Mouse (Mus musculus) fibroblast of lung, adult 2 months (primary cell): ENCODE data around the gene Stag1.

ENCODE experiments used
- DNase-seq: peaks from one replicate; pipeline ENCODE4 v3.0.0-alpha.2; 2011; ENCODE audit warnings: low read depth

Stag1 gene

DNA sequence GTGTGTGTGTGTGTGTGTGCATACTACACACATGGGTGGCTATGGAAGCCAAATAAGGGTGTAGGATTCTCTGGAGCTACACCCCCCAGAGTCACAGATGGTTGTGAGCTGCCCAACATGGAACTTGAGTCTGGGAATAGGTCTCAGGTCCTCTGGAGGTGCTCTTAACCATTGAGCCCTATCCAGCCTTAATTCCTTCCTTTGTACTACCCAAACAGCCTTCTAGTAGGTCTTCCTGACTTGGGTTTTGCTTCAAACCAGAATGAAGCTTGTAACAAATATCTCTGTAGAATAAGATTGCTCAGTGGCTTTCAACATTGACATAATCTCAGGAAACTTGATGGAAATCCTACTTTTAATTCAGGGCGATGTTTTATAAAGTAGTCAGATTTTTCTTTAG lies 7.9 kb downstream of the Stag1 start:
- DNase-seq = no peak

DNA sequence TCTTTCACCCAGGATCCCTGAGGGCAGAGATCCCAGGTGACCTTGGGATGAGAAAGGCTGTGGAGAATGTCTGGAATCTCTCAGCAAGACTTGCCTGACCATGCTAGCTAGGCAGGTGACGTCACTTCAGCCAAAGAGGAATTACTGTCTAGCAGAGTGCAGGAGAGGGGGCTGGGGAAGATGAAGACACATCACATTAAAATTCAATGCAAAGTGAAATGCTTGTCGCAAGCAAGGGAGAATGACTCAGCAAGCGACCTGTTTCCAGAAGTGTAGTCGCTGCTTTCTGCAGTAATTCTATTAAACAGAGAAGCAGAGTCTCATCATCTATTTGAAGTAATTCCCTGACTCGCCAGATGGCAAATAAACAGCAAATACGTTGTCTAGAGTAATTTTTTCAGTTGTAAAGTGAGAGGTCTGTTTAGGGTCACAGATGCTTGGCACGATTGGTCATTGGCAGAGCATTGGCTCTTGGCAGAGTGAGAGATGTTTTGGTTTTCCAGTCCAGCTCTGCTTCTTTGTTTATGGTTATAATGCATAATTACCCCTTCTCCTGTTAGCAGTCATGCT lies 8.5 kb downstream of the Stag1 start:
- DNase-seq = peak; percentile 63

DNA sequence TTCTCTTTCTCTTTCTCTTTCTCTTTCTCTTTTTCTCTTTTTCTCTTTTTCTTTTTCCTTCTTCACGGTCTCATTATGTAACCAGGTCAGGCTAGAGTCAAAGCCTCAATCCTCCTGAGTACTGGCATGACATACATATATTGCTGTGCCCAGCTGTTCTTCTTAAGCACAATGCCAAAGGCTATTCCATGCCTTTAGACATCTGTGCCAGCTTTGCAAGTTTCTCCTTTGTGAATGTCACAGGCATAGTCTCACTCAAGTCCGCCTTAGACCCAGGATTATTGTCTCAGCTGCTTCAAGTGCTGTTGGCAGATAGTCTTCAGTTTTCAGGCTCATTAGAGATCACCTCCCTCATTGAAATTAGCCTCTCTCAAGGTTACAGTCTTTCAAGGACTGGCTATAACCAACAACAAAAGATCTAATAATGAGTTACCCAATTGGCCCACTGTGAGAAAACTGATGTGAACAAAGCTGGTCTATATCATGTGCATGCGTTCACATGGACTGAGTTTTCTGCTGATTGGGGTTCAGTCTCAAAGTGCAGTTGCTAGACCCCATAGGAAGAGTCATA lies 16.0 kb downstream of the Stag1 start:
- DNase-seq = no peak

DNA sequence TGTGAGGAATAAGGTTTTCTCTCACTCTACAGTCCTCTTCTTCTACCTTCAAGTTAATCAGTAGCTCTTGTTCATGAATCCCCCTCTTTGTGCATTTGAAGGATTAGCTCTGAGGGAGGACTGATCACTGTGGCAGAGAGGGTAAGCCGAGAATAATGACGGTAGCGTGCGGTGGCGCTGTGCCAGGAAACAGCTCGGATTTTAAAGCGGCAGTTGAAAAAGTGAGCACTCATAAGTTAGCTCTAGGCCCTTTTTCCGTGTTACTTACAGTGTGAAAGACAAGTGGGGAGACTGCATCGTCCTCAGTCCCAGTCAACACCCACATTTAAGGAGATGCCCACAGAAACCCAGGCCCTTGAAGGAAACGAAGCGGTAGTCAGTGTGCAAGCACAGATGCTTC lies 19.3 kb downstream of the Stag1 start:
- DNase-seq = no peak

DNA sequence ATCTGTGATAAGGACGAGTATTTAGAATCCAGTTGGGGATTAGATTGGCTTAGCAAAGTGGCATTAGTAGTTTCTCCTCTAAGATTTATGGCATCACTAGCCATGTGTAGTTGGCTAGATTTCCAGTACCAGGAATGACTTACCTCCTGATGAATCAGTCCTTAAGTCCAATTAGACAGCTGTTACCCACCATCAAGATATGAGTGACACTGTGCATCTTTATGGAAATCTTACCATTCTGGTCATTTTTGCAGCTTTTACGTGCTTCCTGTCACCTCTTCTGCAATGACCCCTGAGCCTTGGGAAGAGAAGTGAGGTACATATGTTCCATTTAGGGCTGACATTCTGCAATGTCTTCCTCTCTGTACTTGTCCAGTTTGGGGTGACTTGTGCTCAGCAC lies 28.7 kb downstream of the Stag1 start:
- no peak for DNase-seq

DNA sequence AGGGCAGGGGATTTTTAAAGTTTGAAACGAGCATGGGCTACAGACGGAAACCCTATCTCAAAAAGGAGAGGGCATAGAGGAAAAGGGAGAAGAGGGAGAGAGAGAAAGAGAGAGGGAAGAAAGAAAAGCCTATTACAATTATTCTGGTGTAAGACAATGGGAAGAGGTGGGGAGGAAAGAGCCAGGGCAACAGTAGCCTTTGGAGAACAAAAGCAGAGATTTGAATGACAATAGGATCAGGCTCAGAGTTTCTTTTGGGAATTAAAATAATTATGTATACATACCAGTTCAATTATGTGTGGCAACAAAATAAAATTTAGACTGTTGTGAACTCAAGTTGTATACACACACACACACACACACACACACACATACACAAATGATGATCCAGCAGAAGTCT lies 43.2 kb downstream of the Stag1 start:
- no peak for DNase-seq

DNA sequence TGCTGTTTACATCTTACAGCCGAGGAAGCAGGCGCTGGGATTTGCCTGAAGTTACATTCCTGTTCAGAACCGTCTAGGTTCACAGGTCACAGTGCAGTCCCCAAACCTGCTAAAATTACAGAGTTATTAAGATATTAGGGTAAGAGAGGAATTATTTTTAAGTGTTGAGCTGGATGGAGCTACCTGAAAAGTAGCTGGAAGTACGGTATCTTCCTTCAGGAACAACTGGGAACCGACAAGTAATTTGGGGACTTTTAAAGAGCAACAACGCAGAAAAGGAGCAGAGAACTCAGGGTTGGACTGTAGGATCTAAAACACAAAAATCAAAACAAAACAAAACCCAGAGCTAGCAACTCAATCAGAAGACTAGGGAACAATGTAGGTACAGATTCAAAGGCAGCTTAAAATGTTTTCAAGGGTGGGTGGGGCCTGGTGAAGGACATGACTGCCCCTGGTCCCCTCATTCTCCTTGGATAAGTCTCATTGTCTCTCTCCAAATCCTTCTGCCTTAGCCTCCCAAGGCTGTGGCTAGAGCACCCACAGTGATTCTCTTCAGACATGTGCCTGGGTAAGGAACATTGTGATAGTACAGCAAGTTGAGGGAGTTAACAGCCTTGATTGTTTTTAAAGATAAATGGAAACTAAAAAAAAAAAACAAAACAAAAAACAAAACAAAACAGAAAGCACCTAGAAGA lies 43.9 kb downstream of the Stag1 start:
- no peak for DNase-seq

DNA sequence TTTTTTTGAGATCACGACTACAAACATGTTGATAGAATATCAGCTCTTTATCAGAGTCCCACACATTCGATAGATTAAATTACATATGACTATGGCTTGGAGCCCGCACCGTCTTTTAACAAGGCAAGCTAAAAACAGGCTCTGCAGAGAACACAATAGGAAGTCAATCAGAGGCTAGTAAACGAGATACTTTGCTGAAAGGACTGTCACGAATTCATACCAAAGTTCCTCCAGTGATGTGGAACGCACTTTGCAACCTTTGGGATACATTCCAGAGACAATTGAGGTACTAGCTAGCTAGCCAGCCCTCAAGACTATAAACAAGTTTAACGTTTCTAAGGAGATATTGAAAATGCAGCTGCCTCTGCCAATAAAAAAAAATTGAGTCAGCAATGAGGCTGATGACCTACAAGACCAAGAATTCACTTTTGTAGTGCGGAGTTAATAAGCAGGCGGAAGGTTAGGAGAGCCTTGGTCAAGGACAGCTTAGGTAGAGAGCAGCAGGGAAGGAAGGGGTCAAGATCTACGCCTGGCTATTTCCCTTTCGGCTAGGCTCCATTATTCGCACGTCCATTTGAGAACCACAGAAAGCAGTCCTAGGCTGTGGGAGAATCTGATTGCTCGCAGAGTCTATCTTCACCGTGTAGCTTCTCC lies 44.7 kb downstream of the Stag1 start:
- DNase-seq = no peak

DNA sequence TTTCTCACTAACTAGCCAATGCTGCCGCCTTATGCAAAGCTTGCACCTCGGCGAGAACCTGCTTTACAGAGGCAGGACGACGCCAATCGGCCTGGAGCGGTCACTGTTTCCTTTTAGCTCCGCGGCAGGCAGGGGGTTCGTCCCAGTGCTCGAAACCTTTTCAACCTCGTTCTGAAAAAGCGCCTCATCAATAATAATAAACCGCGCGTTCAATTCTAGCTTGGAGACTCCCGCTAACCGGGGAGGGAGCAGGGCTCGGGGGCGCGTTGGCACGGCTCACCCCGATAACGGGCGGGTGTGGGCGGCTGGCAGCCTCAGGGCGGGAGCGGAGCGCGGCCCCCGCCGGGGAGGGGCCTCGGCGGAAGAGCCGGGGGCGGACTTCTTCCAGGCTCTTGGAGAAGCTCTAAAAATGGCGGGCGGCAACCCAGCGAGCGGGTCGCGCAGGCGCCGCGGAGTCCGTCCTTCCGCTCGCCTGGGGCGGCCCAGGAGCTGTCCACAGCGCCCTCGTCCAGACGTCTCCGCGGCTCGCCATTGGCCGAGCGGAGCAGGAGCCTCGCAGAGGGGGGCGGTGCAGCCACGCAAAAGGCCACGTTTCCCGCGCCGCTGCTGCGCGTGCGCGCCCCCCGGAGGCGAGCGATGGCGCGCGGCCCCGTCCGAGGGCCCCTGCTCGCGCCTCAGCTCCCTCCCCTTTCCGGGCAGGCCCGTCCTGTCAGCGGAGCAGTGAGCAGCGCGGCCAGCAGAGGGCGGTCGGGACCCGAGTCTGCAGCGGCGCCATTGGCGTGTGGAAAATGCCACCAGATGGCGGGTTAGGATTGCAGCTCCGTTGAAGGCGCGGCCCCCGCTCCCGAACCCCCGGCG lies 45.5 kb downstream of the Stag1 start:
- peak; percentile 96 for DNase-seq

DNA sequence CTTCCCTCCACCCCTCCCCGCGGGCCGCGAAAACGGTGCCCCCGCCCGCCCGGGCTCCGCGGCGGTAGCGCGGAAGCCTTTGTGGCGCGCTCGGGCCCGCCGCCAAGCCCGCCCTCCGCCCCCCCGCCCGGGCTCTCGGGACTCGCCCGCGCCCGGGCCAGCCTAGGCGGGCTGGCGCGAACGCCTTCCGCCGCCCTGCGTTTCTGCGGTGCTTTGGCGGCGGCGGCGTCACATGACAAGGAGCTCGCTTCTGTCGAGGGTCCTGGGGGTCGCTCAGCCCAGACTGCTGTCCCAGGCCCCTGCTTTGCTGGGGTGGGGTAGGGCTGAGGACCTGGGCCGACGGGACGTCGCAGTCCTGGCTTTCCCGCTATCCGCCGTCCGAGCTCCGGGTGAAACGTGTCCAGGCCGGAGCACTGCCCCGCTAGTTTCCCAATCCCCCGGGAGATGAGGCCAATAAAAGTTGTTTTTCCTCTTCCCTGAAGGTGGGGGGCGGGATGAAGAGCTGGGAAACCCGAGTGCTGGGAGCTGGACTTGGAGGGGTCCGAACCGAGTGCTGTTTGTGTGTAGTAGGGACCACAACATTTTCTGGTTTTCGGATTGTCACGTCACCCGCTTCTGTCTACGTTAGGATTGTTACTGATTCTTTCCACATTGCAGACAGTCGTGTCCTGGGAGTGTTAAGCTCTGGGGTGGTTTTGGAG lies 46.6 kb downstream of the Stag1 start:
- DNase-seq = peak; percentile 29

DNA sequence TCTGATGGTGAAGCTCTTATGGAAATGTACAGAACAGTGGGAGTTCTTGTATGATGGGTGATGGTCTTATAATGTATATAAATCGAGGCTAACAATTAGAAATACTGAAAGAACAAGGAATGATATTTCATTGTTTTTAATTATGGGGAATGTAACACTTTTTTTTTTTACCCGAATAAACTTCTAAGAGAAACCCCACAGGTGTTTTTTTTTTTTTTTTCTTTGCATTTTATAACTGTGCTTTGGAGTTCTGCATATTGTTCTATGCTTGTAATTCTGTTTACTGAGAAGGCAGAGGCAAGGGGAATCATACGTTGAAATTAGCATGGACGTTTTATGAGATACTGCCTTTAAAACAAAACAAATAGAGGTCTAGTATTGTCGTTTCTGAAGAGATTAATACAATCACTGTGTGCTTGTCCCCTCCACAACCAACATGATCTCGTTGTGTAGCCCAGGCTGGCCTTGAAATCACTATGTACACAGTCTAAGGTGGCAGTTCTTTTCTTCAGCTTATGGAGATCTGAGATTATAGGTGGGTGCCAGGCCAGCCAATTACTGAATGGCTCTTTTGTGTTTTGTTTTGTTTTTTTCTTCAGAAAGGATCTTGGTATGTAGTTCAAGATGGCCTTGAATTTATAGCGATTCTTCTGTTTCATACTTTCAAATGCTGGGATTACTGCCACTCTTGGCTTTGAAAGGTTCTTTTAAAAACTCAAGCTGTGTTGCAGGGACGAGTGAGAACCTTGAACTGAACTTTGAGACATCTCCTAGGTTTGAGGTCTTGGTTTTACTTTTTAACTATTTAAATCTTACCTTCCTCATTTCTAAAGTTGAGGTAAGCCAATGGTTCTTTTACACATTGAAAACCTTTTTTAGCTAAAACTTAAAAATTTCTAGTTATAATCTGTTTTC lies 47.7 kb downstream of the Stag1 start:
- no peak for DNase-seq

DNA sequence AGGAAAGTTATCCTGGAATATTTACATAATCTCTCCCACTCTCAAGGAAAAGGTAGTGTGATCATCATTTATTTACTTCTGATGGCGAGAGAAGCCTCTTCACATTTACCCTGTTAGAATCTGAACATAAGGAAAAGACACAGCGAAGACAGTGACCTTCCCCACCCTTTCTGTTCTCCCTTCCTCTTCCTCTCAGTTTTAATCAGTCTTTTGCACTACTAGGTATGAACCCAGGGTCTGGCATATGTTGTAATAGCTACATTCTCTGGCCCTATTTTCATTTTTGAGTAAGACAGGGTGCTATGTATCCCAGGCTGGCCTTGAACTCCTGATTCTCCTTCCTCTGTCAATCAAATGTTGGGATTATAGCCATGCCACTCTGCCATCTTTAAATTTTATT lies 48.7 kb downstream of the Stag1 start:
- DNase-seq = no peak

DNA sequence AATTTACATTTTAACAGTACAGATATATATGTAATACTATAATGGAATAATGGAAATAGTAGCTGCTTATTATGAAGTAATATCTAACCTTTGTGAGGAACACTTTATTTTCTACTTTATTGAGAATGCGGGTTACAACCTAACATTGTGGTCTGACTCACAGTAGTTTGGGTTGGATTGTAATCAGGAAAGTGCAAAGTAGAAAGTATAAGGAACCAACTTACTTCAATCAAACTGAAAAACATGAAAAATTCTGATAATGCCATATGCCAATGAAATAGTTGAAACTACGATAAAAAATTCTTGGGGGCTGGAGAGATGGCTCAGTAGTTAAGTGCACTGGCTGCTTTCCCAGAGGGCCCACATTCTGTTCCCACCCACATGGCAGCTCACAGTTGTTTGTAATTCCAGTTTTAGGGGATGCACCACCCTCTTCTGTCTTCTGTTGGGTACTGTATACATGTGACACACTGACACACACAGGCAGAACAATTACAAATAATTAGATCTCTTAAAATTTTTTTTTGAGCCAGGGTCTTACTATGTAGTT lies 50.3 kb downstream of the Stag1 start:
- DNase-seq = no peak

DNA sequence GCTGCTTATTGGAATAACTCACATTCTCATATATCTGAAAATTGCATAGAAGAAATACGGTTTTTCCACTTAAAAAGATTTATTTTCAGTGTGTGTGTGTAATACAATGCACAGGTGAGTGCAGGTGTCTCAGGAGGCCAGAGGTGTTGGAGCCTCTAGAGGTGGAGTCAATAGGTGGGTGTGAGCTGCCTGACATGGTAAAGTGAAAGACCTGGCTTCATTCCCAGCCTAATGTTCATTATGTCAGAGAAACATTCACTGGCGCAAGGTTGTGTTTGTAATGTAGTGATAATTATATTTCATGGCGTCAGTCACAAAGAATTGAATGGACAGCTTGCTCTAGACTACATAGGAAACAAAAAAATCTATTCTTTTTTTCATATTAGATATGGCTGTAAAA lies 56.5 kb downstream of the Stag1 start:
- DNase-seq = no peak

DNA sequence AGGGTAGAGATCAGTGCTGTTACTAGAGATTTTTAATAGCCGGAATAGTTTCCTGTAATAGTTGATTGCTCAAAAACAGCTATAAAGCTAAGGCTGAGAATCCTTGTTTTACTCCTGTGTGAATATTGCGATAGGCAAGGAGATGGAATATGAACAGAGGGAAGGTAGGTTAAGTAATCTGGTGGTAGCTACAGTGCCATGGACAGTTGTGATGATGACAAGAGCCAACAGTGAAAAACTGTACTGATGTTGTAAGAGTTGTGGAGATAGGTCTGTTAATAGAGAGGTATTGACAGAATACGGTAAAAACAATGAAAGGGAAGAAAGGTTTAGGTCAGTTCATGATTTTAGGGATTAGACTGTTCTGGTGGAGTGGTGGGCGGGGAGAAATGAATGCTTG lies 58.5 kb downstream of the Stag1 start:
- DNase-seq = no peak

DNA sequence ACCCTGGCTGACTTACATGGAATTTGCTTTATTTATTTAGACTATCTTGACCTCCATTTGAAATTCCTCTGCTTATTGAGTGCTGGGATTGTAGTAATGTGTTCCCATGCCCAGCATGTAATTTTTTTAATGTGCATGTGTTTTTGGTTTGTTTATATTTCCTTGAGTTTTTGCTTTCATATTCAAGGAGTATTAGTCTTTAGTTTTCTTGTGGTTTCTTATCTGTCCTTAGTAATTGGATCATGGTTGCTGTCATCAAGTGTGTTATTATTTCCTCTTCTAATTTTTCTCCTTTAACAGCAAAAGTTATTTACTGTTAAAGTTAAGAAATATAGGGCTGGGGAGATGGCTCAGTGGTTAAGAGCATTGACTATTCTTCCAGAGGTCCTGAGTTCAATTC lies 63.0 kb downstream of the Stag1 start:
- no peak for DNase-seq

DNA sequence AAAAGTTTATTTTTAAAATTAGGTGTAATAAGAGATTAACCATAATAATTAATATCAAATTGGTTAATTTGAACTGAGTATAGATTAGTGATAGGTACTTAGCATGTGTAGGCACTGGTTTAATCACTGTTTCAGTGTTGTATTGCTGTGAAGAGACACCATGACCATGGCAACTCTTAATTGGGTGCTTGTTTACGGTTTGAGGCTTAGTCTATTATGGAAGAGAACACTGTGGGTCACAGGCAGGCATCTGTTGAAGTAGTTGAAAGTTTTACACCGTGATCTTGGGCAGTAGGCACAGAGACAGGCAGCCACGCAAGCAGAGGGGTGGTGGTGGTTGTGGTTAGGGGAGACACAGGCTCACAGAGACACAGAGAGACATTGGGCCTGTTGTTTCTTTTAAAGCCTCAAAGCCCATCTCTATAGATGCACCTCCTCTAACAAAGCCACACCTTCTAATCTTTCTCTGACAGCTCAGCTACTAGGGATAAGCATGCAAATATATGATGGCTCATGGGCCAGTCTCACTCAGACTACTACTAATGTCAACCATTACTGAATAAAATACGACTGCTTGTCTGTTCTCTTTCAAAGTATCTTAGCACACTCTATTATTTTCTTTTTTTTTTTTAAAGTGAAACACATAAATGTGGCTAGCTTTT lies 66.0 kb downstream of the Stag1 start:
- DNase-seq = no peak

DNA sequence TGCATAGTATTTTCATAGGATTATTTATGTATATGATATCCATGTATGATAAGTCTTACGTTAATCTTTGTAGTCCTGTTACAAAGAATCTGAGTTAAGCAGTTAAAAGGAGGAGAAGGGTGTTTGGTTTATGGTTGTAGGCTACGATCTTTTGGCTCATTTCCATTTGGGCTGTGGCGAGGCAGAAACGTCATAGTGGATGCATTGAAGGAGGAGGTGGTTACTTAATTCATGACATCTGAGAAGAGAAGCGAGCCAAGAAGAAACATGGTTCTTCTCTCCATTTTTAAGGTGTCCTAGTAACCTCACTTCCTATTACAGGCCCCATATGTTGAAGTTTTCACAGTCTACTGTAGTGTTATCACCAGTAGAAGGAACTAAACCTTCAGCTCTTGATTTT lies 72.6 kb downstream of the Stag1 start:
- no peak for DNase-seq

DNA sequence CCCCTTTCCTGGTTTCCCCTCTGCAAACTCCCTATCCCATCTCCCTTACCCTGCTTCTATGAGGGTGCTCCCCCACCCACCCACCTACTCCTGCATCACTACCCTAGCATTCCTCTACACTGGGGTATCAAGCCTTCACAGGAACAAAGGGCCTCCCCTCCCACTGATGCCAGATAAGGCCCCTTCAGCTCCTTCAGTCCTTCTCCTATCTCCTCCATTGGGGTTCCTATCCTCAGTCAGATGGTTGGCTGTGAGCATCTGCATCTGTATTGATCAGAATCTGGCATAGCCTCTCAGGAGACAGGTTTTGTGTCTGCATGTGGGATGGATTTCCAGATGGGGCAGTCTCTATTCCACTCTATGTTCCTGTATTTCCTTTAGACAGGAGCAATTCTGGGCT lies 81.4 kb downstream of the Stag1 start:
- DNase-seq = no peak

DNA sequence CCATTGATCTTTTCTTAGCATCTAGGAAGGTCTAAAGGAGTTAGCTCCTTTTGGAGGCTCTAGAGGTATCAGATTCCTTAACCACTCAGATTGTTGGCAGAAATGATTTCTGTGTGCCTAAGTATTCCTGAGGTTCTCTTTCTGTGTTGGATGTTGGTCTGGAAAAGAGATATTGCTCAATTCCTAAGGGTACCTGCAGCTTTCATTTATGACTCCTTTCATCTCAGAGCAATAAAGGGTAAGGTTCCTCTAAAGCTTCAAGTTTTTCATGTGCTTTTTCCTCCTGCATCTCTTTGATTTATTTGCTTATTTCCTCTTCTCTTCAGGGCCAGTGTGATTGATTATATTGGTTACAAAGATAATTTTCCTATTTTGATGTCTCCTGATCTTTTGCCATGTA lies 84.7 kb downstream of the Stag1 start:
- no peak for DNase-seq
